Mouse (Mus musculus): ENCODE measurements at regions not wholly inside any gene's neighbourhood (a gene's known extent, or its start where the extent isn't known, plus 50 kb on each side); places are given as distances from the start of the nearest gene placed in this dataset.

GRCm38 (mm10) chr4:95138676-95139075, 86.7 kb upstream of the Jun start:
- in situ Hi-C loops (cut with MboI; ENCODE audit: low pct_ligation_motif_present, low pct_unique_long_range_greater_than_20kb, low sequenced_read_pairs) = no loop called here

GRCm38 (mm10) chr4:95141253-95141652, 89.2 kb upstream of the Jun start:
- in situ Hi-C loops (cut with MboI; ENCODE audit: low pct_ligation_motif_present, low pct_unique_long_range_greater_than_20kb, low sequenced_read_pairs) (no loop called here), dilution Hi-C loops (cut with MboI; ENCODE audit: extremely low pct_ligation_motif_present, extremely low pct_unique_long_range_greater_than_20kb, low sequenced_read_pairs) (no loop called here)
- Histone ChIP-seq H3K4me2 (ENCODE audit: insufficient read depth, low read depth, poor library complexity, severe bottlenecking) (no peak overlapping the region), H3K27me3 (replicated peaks) (no peaks in the 10 kb centered on the region), H3K9ac (ENCODE audit: insufficient read depth, low read depth) (no peak overlapping the region), H3K27ac (ENCODE audit: insufficient read depth, low read depth) (no peak overlapping the region), H3K9me3 (replicated peaks; ENCODE audit: low read length) (no peaks in the 10 kb centered on the region), H3K36me3 (replicated peaks in 1 of 2; ENCODE audit: control insufficient read depth in 1 of 2, insufficient read depth in 1 of 2, low read length in 1 of 2) (no peaks in the 10 kb centered on the region), H3K79me2 (replicated peaks; ENCODE audit: control insufficient read depth, extremely low read depth, insufficient read depth, poor library complexity, severe bottlenecking) (no peaks in the 10 kb centered on the region), H3K4me1 (ENCODE audit: control insufficient read depth in 1 of 2, insufficient read depth in 2 of 2) (no peaks in the 10 kb centered on the region), H3K4me3 (replicated peaks in 1 of 3; ENCODE audit: low read depth in 2 of 3, low read length in 2 of 3, poor library complexity in 1 of 3) (no peak overlapping the region)
- DNase-seq (ENCODE audit: extremely low read depth) = no peak
- no peak for TF ChIP-seq NELFE (IDR thresholded peaks at IDR 0.05; ENCODE audit: low read depth, low read length)
- TF ChIP-seq ZKSCAN1 (IDR thresholded peaks at IDR 0.05; ENCODE audit: borderline replicate concordance, low read depth, low read length) = no peak
- no peak for TF ChIP-seq USF1 (IDR thresholded peaks at IDR 0.05; ENCODE audit: low read depth, low read length)
- no peak for TF ChIP-seq MAFK (IDR thresholded peaks at IDR 0.05; ENCODE audit: insufficient replicate concordance, low read length)
- TF ChIP-seq HCFC1 (IDR thresholded peaks at IDR 0.05; ENCODE audit: low read depth, low read length) = no peak
- no peak for TF ChIP-seq MAX (IDR thresholded peaks at IDR 0.05; ENCODE audit: low read length)
- no peak for TF ChIP-seq KAT2A (IDR thresholded peaks at IDR 0.05; ENCODE audit: insufficient replicate concordance, low read length)
- TF ChIP-seq RCOR1 (conservative IDR thresholded peaks at IDR 0.05; ENCODE audit: low read depth, low read length) = no peak
- no peak for TF ChIP-seq ZNF384 (IDR thresholded peaks at IDR 0.05; ENCODE audit: low read depth, low read length)
- TF ChIP-seq JUND (conservative IDR thresholded peaks at IDR 0.05; ENCODE audit: low read depth, low read length) = no peak
- no peak for TF ChIP-seq SMC3 (IDR thresholded peaks at IDR 0.05; ENCODE audit: low read depth, low read length)
- no peak for TF ChIP-seq POLR2A (IDR thresholded peaks at IDR 0.05; ENCODE audit: low read depth, low read length)
- no peak for TF ChIP-seq TCF12 (IDR thresholded peaks at IDR 0.05; ENCODE audit: low read depth, low read length)
- TF ChIP-seq PAX5 (IDR thresholded peaks at IDR 0.05; ENCODE audit: low read length) = no peak
- TF ChIP-seq IRF4 (IDR thresholded peaks at IDR 0.05; ENCODE audit: low read depth, low read length) = no peak

More at GRCm38 (mm10) chr4:95138676-95139075, 86.7 kb upstream of the Jun start:
- Histone ChIP-seq H3K79me2 (replicated peaks; ENCODE audit: control insufficient read depth, extremely low read depth, insufficient read depth, poor library complexity, severe bottlenecking) (no peaks in the 10 kb centered on the region), H3K9me3 (replicated peaks; ENCODE audit: low read length) (no peaks in the 10 kb centered on the region), H3K36me3 (replicated peaks in 1 of 2; ENCODE audit: control insufficient read depth in 1 of 2, insufficient read depth in 1 of 2, low read length in 1 of 2) (no peaks in the 10 kb centered on the region), H3K4me3 (replicated peaks in 1 of 3; ENCODE audit: low read depth in 2 of 3, low read length in 2 of 3, poor library complexity in 1 of 3) (no peak overlapping the region), H3K27ac (ENCODE audit: insufficient read depth, low read depth) (no peak overlapping the region), H3K4me1 (ENCODE audit: control insufficient read depth in 1 of 2, insufficient read depth in 2 of 2) (peaks cover 0 to 7% of the 10 kb centered on the region in 2 experiments; a peak in 2 of 4 replicates), H3K9ac (ENCODE audit: insufficient read depth, low read depth) (no peak overlapping the region), H3K4me2 (ENCODE audit: insufficient read depth, low read depth, poor library complexity, severe bottlenecking) (no peak overlapping the region), H3K27me3 (replicated peaks) (peaks cover 2% of the 10 kb centered on the region)
- no peak for TF ChIP-seq JUND (conservative IDR thresholded peaks at IDR 0.05; ENCODE audit: low read depth, low read length)
- TF ChIP-seq MAX (IDR thresholded peaks at IDR 0.05; ENCODE audit: low read length) = no peak
- TF ChIP-seq ETS1 (conservative IDR thresholded peaks at IDR 0.05; ENCODE audit: low read depth, low read length) = no peak
- TF ChIP-seq GABPA (IDR thresholded peaks at IDR 0.05; ENCODE audit: insufficient replicate concordance, low read depth, low read length) = no peak
- TF ChIP-seq ELF1 (IDR thresholded peaks at IDR 0.05; ENCODE audit: low read depth, low read length) = no peak
- TF ChIP-seq BHLHE40 (IDR thresholded peaks at IDR 0.05; ENCODE audit: low read depth, low read length) = no peak
- no peak for TF ChIP-seq POLR2AphosphoS2 (IDR thresholded peaks at IDR 0.05; ENCODE audit: low read depth, low read length)
- no peak for TF ChIP-seq ZNF384 (IDR thresholded peaks at IDR 0.05; ENCODE audit: low read depth, low read length)
- TF ChIP-seq HCFC1 (IDR thresholded peaks at IDR 0.05; ENCODE audit: low read depth, low read length) = no peak
- no peak for TF ChIP-seq MXI1 (IDR thresholded peaks at IDR 0.05; ENCODE audit: low read depth, low read length)
- TF ChIP-seq KAT2A (IDR thresholded peaks at IDR 0.05; ENCODE audit: insufficient replicate concordance, low read length) = no peak
- TF ChIP-seq RCOR1 (conservative IDR thresholded peaks at IDR 0.05; ENCODE audit: low read depth, low read length) = no peak
- no peak for TF ChIP-seq USF1 (IDR thresholded peaks at IDR 0.05; ENCODE audit: low read depth, low read length)
- TF ChIP-seq E2F4 (IDR thresholded peaks at IDR 0.05; ENCODE audit: insufficient replicate concordance, low read depth, low read length) = no peak
- no peak for TF ChIP-seq TBP (conservative IDR thresholded peaks at IDR 0.05; ENCODE audit: low read depth, low read length)
- no peak for TF ChIP-seq TCF12 (IDR thresholded peaks at IDR 0.05; ENCODE audit: low read depth, low read length)
- TF ChIP-seq CTCF (conservative IDR thresholded peaks at IDR 0.05 in 1 of 2, IDR thresholded peaks at IDR 0.05 in 1 of 2; ENCODE audit: low read depth in 2 of 2, low read length in 2 of 2) = no peak
- TF ChIP-seq JUN (IDR thresholded peaks at IDR 0.05; ENCODE audit: insufficient read depth, low read depth, low read length) = no peak
- no peak for DNase-seq (ENCODE audit: extremely low read depth)
- dilution Hi-C loops (cut with MboI; ENCODE audit: extremely low pct_ligation_motif_present, extremely low pct_unique_long_range_greater_than_20kb, low sequenced_read_pairs) = no loop called here
